Mouse (Mus musculus): Measurements from ENCODE around the gene Srxn1.

- TF ChIP-seq CTCF (IDR thresholded peaks at IDR 0.05) (no peak), POLR2A (IDR thresholded peaks at IDR 0.05; ENCODE audit: insufficient read depth, low read depth, low read length) (no peak)
Observed at GRCm38 (mm10) chr2:152089581-152089980, 15.7 kb upstream of the Srxn1 start.

Measured in heart, adult 2 months (tissue).